Mouse (Mus musculus) midbrain, embryonic 14.5 days (tissue): ENCODE results near the gene Tmprss4. TPM values are rescaled to one million over a fixed set of nuclear protein-coding genes. Genes with fewer than 3 reads are reported as not detected.

Experiments used
- ATAC-seq: fragments of 200-750 bp; cut with Nextera tagmentation; 2 replicates; pipeline ENCODE4 v1.8.0; 2017; ENCODE audit warnings: moderate number of reproducible peaks, moderate library complexity; ENCODE audit not compliant: low FRiP score, low TSS enrichment
- DNase-seq: peaks from one replicate; pipeline ENCODE4 v3.0.0-alpha.2; 2015
- H3K27ac ChIP-seq: fragments of 300-500 bp; sonication (generic); replicated peaks from 2 replicates; pipeline ENCODE4 v1.5.1; 2014; ENCODE audit warnings: mild to moderate bottlenecking, low read depth, low read length, moderate library complexity
- H3K27me3 ChIP-seq: fragments of 300-500 bp; sonication (generic); 2 replicates; pipeline ENCODE4 v1.6.1; 2014; ENCODE audit warnings: low read length, control low read depth, mixed read lengths; ENCODE audit not compliant: control insufficient read depth, insufficient read depth
- H3K36me3 ChIP-seq: fragments of 300-500 bp; sonication (generic); 2 replicates; pipeline ENCODE4 v1.6.1; 2014; ENCODE audit warnings: low read length, control low read depth; ENCODE audit not compliant: control insufficient read depth, insufficient read depth
- H3K4me1 ChIP-seq: fragments of 300-500 bp; sonication (generic); 2 replicates; pipeline ENCODE4 v1.6.1; 2014; ENCODE audit warnings: mild to moderate bottlenecking, antibody characterized with exemption, low read length, control low read depth; ENCODE audit not compliant: control insufficient read depth, insufficient read depth
- H3K4me2 ChIP-seq: fragments of 300-500 bp; sonication (generic); 2 replicates; pipeline ENCODE4 v1.6.1; 2014; ENCODE audit warnings: mild to moderate bottlenecking, low read length, moderate library complexity
- H3K4me3 ChIP-seq: fragments of 300-500 bp; sonication (generic); replicated peaks from 2 replicates; pipeline ENCODE4 v1.5.1; 2014; ENCODE audit warnings: low read depth, low read length
- H3K9ac ChIP-seq: fragments of 300-500 bp; sonication (generic); replicated peaks from 2 replicates; pipeline ENCODE4 v1.6.1; 2014; ENCODE audit warnings: mild to moderate bottlenecking, low read length, moderate library complexity
- H3K9me3 ChIP-seq: fragments of 300-500 bp; sonication (generic); 2 replicates; pipeline ENCODE4 v1.6.1; 2016; ENCODE audit warnings: low read length, control low read depth, mixed read lengths; ENCODE audit not compliant: control insufficient read depth
- WGBS: fragments of 180-500 bp; shearing (Covaris S2); extraction: QIAGEN DNeasy Blood & Tissue Kit; methylation state at CpG from one replicate; pipeline ENCODE4 v1.1.7; 2014; 5-methylcytosine and 5-hydroxymethylcytosine counted together
- polyA plus RNA-seq: library from polyadenylated mRNA; unstranded; fragments of >200 nt; fragmentation: Nextera tagmentation; extraction: Ambion mirVana; gene quantifications from 2 replicates; pipeline ENCODE4 v1.2.1, GENCODE M21; 2014

Gene Tmprss4
- polyA plus RNA-seq, 1 experiment from 2014 or later: not detected

- Histone ChIP-seq H3K27ac (no peak overlapping the region), H3K4me3 (no peak overlapping the region), H3K9ac (no peak overlapping the region), H3K4me1 (no peaks in the 10 kb centered on the region), H3K4me2 (no peak overlapping the region), H3K36me3 (no peaks in the 10 kb centered on the region), H3K27me3 (no peaks in the 10 kb centered on the region), H3K9me3 (no peaks in the 10 kb centered on the region)
- WGBS: 43% methylated on average over 7 of the region's 7 CpGs
- DNase-seq (no peak), ATAC-seq (no peak)
Observed at GRCm38 (mm10) chr9:45236744-45237143, 32.9 kb upstream of the Tmprss4 start.

- H3K36me3 ChIP-seq: no peaks in the 10 kb centered on the region
- H3K4me2 ChIP-seq: no peak overlapping the region
- 88% methylated on average over 6 of the region's 6 CpGs for WGBS
- no peak overlapping the region for H3K4me3 ChIP-seq
- H3K4me1 ChIP-seq: no peaks in the 10 kb centered on the region
- no peaks in the 10 kb centered on the region for H3K9me3 ChIP-seq
- DNase-seq (no peak), ATAC-seq (no peak)
- no peak overlapping the region for H3K9ac ChIP-seq
- H3K27ac ChIP-seq: no peak overlapping the region
- H3K27me3 ChIP-seq: no peaks in the 10 kb centered on the region
Observed at GRCm38 (mm10) chr9:45235668-45236227, 31.9 kb upstream of the Tmprss4 start.

GRCm38 (mm10) chr9:45229359-45229758 lies 25.5 kb upstream of the Tmprss4 start:
- H3K27me3 ChIP-seq: no peaks in the 10 kb centered on the region
- 87% methylated on average over 8 of the region's 8 CpGs for WGBS
- H3K27ac ChIP-seq: no peak overlapping the region
- ATAC-seq (no peak), DNase-seq (no peak)
- H3K4me3 ChIP-seq: no peak overlapping the region
- H3K9me3 ChIP-seq: no peaks in the 10 kb centered on the region
- no peaks in the 10 kb centered on the region for H3K36me3 ChIP-seq
- no peak overlapping the region for H3K4me2 ChIP-seq
- H3K9ac ChIP-seq: no peak overlapping the region
- H3K4me1 ChIP-seq: no peaks in the 10 kb centered on the region

GRCm38 (mm10) chr9:45221567-45221966 lies 17.7 kb upstream of the Tmprss4 start:
- no peak overlapping the region for H3K4me3 ChIP-seq
- no peak overlapping the region for H3K9ac ChIP-seq
- H3K27ac ChIP-seq: no peak overlapping the region
- ATAC-seq: no peak
- 18% methylated on average over 6 of the region's 6 CpGs for WGBS
- H3K27me3 ChIP-seq: no peaks in the 10 kb centered on the region
- no peaks in the 10 kb centered on the region for H3K4me1 ChIP-seq
- H3K36me3 ChIP-seq: no peaks in the 10 kb centered on the region
- H3K4me2 ChIP-seq: no peak overlapping the region
- DNase-seq: peak; percentile 96
- H3K9me3 ChIP-seq: no peaks in the 10 kb centered on the region

GRCm38 (mm10) chr9:45219644-45220043 lies 15.8 kb upstream of the Tmprss4 start:
- ATAC-seq (no peak), DNase-seq (no peak)
- Histone ChIP-seq H3K4me2 (no peak overlapping the region), H3K36me3 (no peaks in the 10 kb centered on the region), H3K27me3 (no peaks in the 10 kb centered on the region), H3K9me3 (no peaks in the 10 kb centered on the region), H3K4me1 (no peaks in the 10 kb centered on the region), H3K9ac (no peak overlapping the region), H3K27ac (no peak overlapping the region), H3K4me3 (no peak overlapping the region)
- WGBS: 89% methylated on average over 3 of the region's 3 CpGs

GRCm38 (mm10) chr9:45215526-45216179 lies 11.8 kb upstream of the Tmprss4 start:
- peak; percentile 47 for DNase-seq
- no peaks in the 10 kb centered on the region for H3K36me3 ChIP-seq
- no peak for ATAC-seq
- H3K4me1 ChIP-seq: no peaks in the 10 kb centered on the region
- H3K4me2 ChIP-seq: no peak overlapping the region
- WGBS: 55% methylated on average over 11 of the region's 11 CpGs
- H3K4me3 ChIP-seq: no peak overlapping the region
- H3K27ac ChIP-seq: no peak overlapping the region
- no peaks in the 10 kb centered on the region for H3K9me3 ChIP-seq
- H3K9ac ChIP-seq: no peak overlapping the region
- no peaks in the 10 kb centered on the region for H3K27me3 ChIP-seq

- H3K4me1 ChIP-seq: no peaks in the 10 kb centered on the region
- WGBS: 60% methylated on average over 6 of the region's 6 CpGs
- H3K9me3 ChIP-seq: no peaks in the 10 kb centered on the region
- no peak overlapping the region for H3K4me2 ChIP-seq
- H3K27me3 ChIP-seq: no peaks in the 10 kb centered on the region
- DNase-seq: no peak
- H3K27ac ChIP-seq: no peak overlapping the region
- H3K9ac ChIP-seq: no peak overlapping the region
- H3K4me3 ChIP-seq: no peak overlapping the region
- H3K36me3 ChIP-seq: no peaks in the 10 kb centered on the region
- ATAC-seq: no peak
Observed at GRCm38 (mm10) chr9:45212001-45212400, 8.1 kb upstream of the Tmprss4 start.

GRCm38 (mm10) chr9:45207015-45207743 lies 3.3 kb upstream of the Tmprss4 start:
- DNase-seq: no peak

GRCm38 (mm10) chr9:45206121-45206520 lies 2.2 kb upstream of the Tmprss4 start:
- Histone ChIP-seq H3K27ac (no peak overlapping the region), H3K27me3 (no peaks in the 10 kb centered on the region), H3K4me2 (no peak overlapping the region), H3K9me3 (no peaks in the 10 kb centered on the region), H3K4me1 (no peaks in the 10 kb centered on the region), H3K9ac (no peak overlapping the region), H3K36me3 (no peaks in the 10 kb centered on the region), H3K4me3 (no peak overlapping the region)
- DNase-seq (no peak), ATAC-seq (no peak)
- 72% methylated on average over 4 of the region's 4 CpGs for WGBS

More at GRCm38 (mm10) chr9:45207015-45207743, 3.3 kb upstream of the Tmprss4 start:
- Histone ChIP-seq H3K27me3 (no peaks in the 10 kb centered on the region), H3K4me2 (no peak overlapping the region), H3K4me3 (no peak overlapping the region), H3K9me3 (no peaks in the 10 kb centered on the region), H3K27ac (no peak overlapping the region), H3K36me3 (no peaks in the 10 kb centered on the region), H3K9ac (no peak overlapping the region), H3K4me1 (no peaks in the 10 kb centered on the region)
- no peak for ATAC-seq
- 87% methylated on average over 7 of the region's 7 CpGs for WGBS
